8 mouse cellular contexts compared by ENCODE assay signal in the genomic region with DNA sequence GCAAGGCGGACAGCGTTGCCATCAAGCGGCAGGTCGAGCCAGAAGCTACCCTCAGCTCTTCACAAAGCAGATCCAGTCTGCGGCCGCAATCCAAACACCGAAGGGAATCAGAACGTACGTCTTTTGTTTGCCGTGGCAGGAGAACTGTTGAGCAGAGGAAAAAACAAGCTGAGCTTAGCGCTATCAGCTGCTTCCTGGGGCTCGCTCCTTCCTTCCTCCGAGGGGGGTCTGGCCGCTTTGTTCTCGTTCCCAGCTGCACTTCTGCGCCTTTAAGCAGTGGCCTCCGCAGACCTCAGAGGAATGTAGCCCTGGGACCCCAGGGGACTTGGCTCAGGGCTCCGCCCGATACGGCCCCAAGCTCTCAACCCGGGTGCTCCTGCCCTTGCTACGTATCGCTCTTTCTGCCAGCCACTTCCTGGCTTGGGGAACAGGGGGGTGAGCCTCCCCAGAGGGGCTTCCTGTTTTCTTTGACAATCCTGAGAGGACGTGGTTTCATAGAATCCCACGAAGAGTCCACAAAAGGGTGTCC. TPM values are rescaled to one million over a fixed set of nuclear protein-coding genes. Genes with fewer than 3 reads are reported as not detected.
DNase-seq lines count a peak whose midpoint lies in the region; ATAC-seq and TF ChIP-seq lines count a peak whose summit lies in the region.

No protein-coding gene starts in this region.

- H3K4me2 ChIP-seq in hindbrain, embryonic 15.5 days: peak overlapping the region; percentile 73

- under 1% methylated on average over 25 of the region's 25 CpGs for WGBS in hindbrain, embryonic 15.5 days
- under 1% methylated on average over 25 of the region's 25 CpGs for WGBS in limb, embryonic 10.5 days
- WGBS in small intestine, adult 2 months: under 1% methylated on average over 25 of the region's 25 CpGs

- H3K27ac ChIP-seq in hindbrain, embryonic 15.5 days (replicated peaks): peak overlapping the region; percentile 75
- H3K27ac ChIP-seq in limb, embryonic 10.5 days: peak overlapping the region; percentile 85
- H3K27ac ChIP-seq in small intestine, adult 2 months (ENCODE audit: insufficient read depth, low read depth, low read length): peak overlapping the region; percentile 17

- H3K9ac ChIP-seq in hindbrain, embryonic 15.5 days: peak overlapping the region; percentile 47

- DNase-seq in ZHBTc4 (ENCODE audit: low read depth, low spot score): peak; percentile 86
- peak; percentile 25 for DNase-seq in cerebellum, adult 9-10 months
- DNase-seq in gastrocnemius, adult 8-10 months (ENCODE audit: low spot score in 2 of 2): peak; percentile 21 to 27
- DNase-seq in limb, embryonic 10.5 days (ENCODE audit: low spot score): peak; percentile 66
- DNase-seq in mesoderm, embryonic 11.5 days (ENCODE audit: low read depth, low spot score): peak; percentile 77
- no peak for DNase-seq in c-Kit-positive CD71-positive TER-119-positive erythroid progenitor cells, embryonic 14.5 days (ENCODE audit: low spot score)

- H3K27me3 ChIP-seq in hindbrain, embryonic 15.5 days: no peaks in the 10 kb centered on the region
- H3K27me3 ChIP-seq in limb, embryonic 10.5 days (ENCODE audit: low read depth, poor library complexity, severe bottlenecking): peaks cover 44% of the 10 kb centered on the region
- H3K27me3 ChIP-seq in small intestine, adult 2 months (ENCODE audit: control insufficient read depth, insufficient read depth, low read length): no peaks in the 10 kb centered on the region

- no peaks in the 10 kb centered on the region for H3K9me3 ChIP-seq in hindbrain, embryonic 15.5 days
- H3K9me3 ChIP-seq in limb, embryonic 10.5 days (replicated peaks): no peaks in the 10 kb centered on the region

- TF ChIP-seq POLR2A in small intestine, adult 2 months (IDR thresholded peaks at IDR 0.05; ENCODE audit: low read depth, low read length): no peak

- H3K4me3 ChIP-seq in hindbrain, embryonic 15.5 days: peak overlapping the region; percentile 40
- H3K4me3 ChIP-seq in limb, embryonic 10.5 days: peak overlapping the region; percentile 61
- H3K4me3 ChIP-seq in small intestine, adult 2 months (ENCODE audit: low read depth, low read length): peak overlapping the region; percentile 65

- no peaks in the 10 kb centered on the region for H3K36me3 ChIP-seq in hindbrain, embryonic 15.5 days
- no peaks in the 10 kb centered on the region for H3K36me3 ChIP-seq in limb, embryonic 10.5 days
- no peaks in the 10 kb centered on the region for H3K36me3 ChIP-seq in small intestine, adult 2 months (ENCODE audit: control insufficient read depth, insufficient read depth, low read length)

- TF ChIP-seq CTCF in small intestine, adult 2 months (IDR thresholded peaks at IDR 0.05; ENCODE audit: extremely low read depth, insufficient read length, insufficient replicate concordance, low read depth, low read length): no peak

- H3K4me1 ChIP-seq in hindbrain, embryonic 15.5 days (replicated peaks): peaks cover 32% of the 10 kb centered on the region
- peaks cover 33% of the 10 kb centered on the region for H3K4me1 ChIP-seq in limb, embryonic 10.5 days
- peaks cover 12% of the 10 kb centered on the region for H3K4me1 ChIP-seq in small intestine, adult 2 months (ENCODE audit: control insufficient read depth, insufficient read depth, insufficient read length, low read length)

- ATAC-seq in hindbrain, embryonic 15.5 days (ENCODE audit: low FRiP score, low read depth): peak; percentile 75

RNA-seq across cellular contexts. Expression of a gene that starts 40.6 kb away (rescaled TPM):
- 10 to 100 TPM; 70.5 to 81.9 (median 77.8) TPM for total RNA-seq in gastrocnemius, adult 8-10 months (2022)
- 205 and 214 TPM in 2 replicates for polyA plus RNA-seq in hindbrain, embryonic 15.5 days (2015; fragmentation: Nextera tagmentation; extraction: Ambion mirVana)
- 257 and 265 TPM in 2 replicates for polyA plus RNA-seq in limb, embryonic 10.5 days (2016; fragmentation: Nextera tagmentation; extraction: Ambion mirVana)
- polyA plus RNA-seq in small intestine, adult 2 months (2012; rRNA removed): 34.5 and 65.7 TPM in 2 replicates

Comparison
In these comparisons a context has a peak if more than half of its experiments do, and no peak if none do; other contexts are left out.
1. H3K27ac ChIP-seq: peak in every context shown above with its lines; median percentile 85 in limb, embryonic 10.5 days; 75 in hindbrain, embryonic 15.5 days; 17 in small intestine, adult 2 months.